Mouse (Mus musculus) intestine, postnatal 0 days (tissue): Measurements from ENCODE around the gene Stx6. TPM values are rescaled to one million over a fixed set of nuclear protein-coding genes. Genes with fewer than 3 reads are reported as not detected.

Source experiments
- ATAC-seq: fragments of 200-750 bp; cut with Nextera tagmentation; 2 replicates; pipeline ENCODE4 v1.8.0; 2017; ENCODE audit warnings: mild to moderate bottlenecking, moderate TSS enrichment, moderate library complexity
- H3K27ac ChIP-seq: fragments of 300-500 bp; sonication (generic); 2 replicates; pipeline ENCODE4 v1.5.1; 2014; ENCODE audit warnings: mild to moderate bottlenecking, low read depth, low read length, moderate library complexity
- H3K27me3 ChIP-seq: fragments of 300-500 bp; sonication (generic); replicated peaks from 2 replicates; pipeline ENCODE4 v1.6.1; 2014; ENCODE audit warnings: low read length, mixed read lengths; ENCODE audit not compliant: control insufficient read depth, insufficient read depth
- H3K36me3 ChIP-seq: fragments of 300-500 bp; sonication (generic); 2 replicates; pipeline ENCODE4 v1.6.1; 2014; ENCODE audit warnings: mild to moderate bottlenecking, moderate library complexity; ENCODE audit not compliant: control insufficient read depth, insufficient read depth
- H3K4me1 ChIP-seq: fragments of 300-500 bp; sonication (generic); replicated peaks from 2 replicates; pipeline ENCODE4 v1.6.1; 2014; ENCODE audit warnings: antibody characterized with exemption, low read length, mixed read lengths; ENCODE audit not compliant: control insufficient read depth, insufficient read depth
- H3K4me2 ChIP-seq: fragments of 300-500 bp; sonication (generic); replicated peaks from 2 replicates; pipeline ENCODE4 v1.6.1; 2014; ENCODE audit warnings: low read depth, mild to moderate bottlenecking, moderate library complexity
- H3K4me3 ChIP-seq: fragments of 300-500 bp; sonication (generic); 2 replicates; pipeline ENCODE4 v1.5.1; 2014; ENCODE audit warnings: low read depth, low read length
- H3K9ac ChIP-seq: fragments of 300-500 bp; sonication (generic); 2 replicates; pipeline ENCODE4 v1.6.1; 2014; ENCODE audit warnings: mild to moderate bottlenecking, low read depth, low read length
- H3K9me3 ChIP-seq: fragments of 300-500 bp; sonication (generic); 2 replicates; pipeline ENCODE4 v1.6.1; 2016; ENCODE audit warnings: mixed run types; ENCODE audit not compliant: control insufficient read depth
- CTCF ChIP-seq: sonication (generic); IDR thresholded peaks from 2 replicates; pipeline ENCODE4 v1.5.1; 2016; ENCODE audit warnings: low read depth, mild to moderate bottlenecking, control low read depth, antibody characterized with exemption, moderate library complexity
- WGBS: fragments of 180-500 bp; shearing (Covaris S2); extraction: QIAGEN DNeasy Blood & Tissue Kit; methylation state at CpG from one replicate; pipeline ENCODE4 v1.1.7; 2014; 5-methylcytosine and 5-hydroxymethylcytosine counted together
- polyA plus RNA-seq: library from polyadenylated mRNA; unstranded; fragments of >200 nt; fragmentation: Nextera tagmentation; extraction: Ambion mirVana; gene quantifications from 2 replicates; pipeline ENCODE4 v1.2.1, GENCODE M21; 2015

The Stx6 gene
- polyA plus RNA-seq, 1 experiment from 2014 or later, result 25.2 TPM

- Histone ChIP-seq H3K36me3 (peaks cover 19% of the 10 kb centered on the region), H3K9ac (no peak overlapping the region), H3K4me2 (no peak overlapping the region), H3K27ac (no peak overlapping the region), H3K9me3 (no peaks in the 10 kb centered on the region), H3K27me3 (no peaks in the 10 kb centered on the region), H3K4me1 (no peaks in the 10 kb centered on the region), H3K4me3 (no peak overlapping the region)
- TF ChIP-seq CTCF, result no peak
- WGBS, result 80% methylated on average over 1 of the region's 1 CpGs
- no peak for ATAC-seq
These were observed 15.9 kb downstream of the Stx6 start for GRCm38 (mm10) chr1:155174424-155174823.

- WGBS, result 85% methylated on average over 2 of the region's 2 CpGs
- no peak for TF ChIP-seq CTCF
- Histone ChIP-seq H3K4me3 (no peak overlapping the region), H3K36me3 (peaks cover 29% of the 10 kb centered on the region), H3K4me2 (no peak overlapping the region), H3K27ac (no peak overlapping the region), H3K4me1 (no peaks in the 10 kb centered on the region), H3K9ac (no peak overlapping the region), H3K27me3 (no peaks in the 10 kb centered on the region), H3K9me3 (no peaks in the 10 kb centered on the region)
- no peak for ATAC-seq
These were observed 19.8 kb downstream of the Stx6 start for GRCm38 (mm10) chr1:155178192-155178924.

- Histone ChIP-seq H3K9ac (no peak overlapping the region), H3K9me3 (no peaks in the 10 kb centered on the region), H3K4me2 (no peak overlapping the region), H3K36me3 (peaks cover 19% of the 10 kb centered on the region), H3K27ac (no peak overlapping the region), H3K4me3 (no peak overlapping the region), H3K27me3 (no peaks in the 10 kb centered on the region), H3K4me1 (no peaks in the 10 kb centered on the region)
- no peak for ATAC-seq
- 73% methylated on average over 3 of the region's 3 CpGs for WGBS
- TF ChIP-seq CTCF, result no peak
These were observed 25.7 kb downstream of the Stx6 start for GRCm38 (mm10) chr1:155184191-155184590.

GRCm38 (mm10) chr1:155188656-155189055 is 30.1 kb downstream of the Stx6 start:
- H3K9ac ChIP-seq, result no peak overlapping the region
- no peak overlapping the region for H3K4me2 ChIP-seq
- no peaks in the 10 kb centered on the region for H3K4me1 ChIP-seq
- WGBS, result 92% methylated on average over 4 of the region's 4 CpGs
- no peak for TF ChIP-seq CTCF
- ATAC-seq, result no peak
- no peaks in the 10 kb centered on the region for H3K27me3 ChIP-seq
- H3K27ac ChIP-seq, result no peak overlapping the region
- H3K36me3 ChIP-seq, result peaks cover 26% of the 10 kb centered on the region
- H3K9me3 ChIP-seq, result no peaks in the 10 kb centered on the region
- no peak overlapping the region for H3K4me3 ChIP-seq

GRCm38 (mm10) chr1:155191219-155191618 is 32.7 kb downstream of the Stx6 start:
- no peak for ATAC-seq
- peaks cover 26% of the 10 kb centered on the region for H3K36me3 ChIP-seq
- 87% methylated on average over 8 of the region's 8 CpGs for WGBS
- H3K27me3 ChIP-seq, result no peaks in the 10 kb centered on the region
- no peak for TF ChIP-seq CTCF
- H3K27ac ChIP-seq, result no peak overlapping the region
- H3K4me1 ChIP-seq, result no peaks in the 10 kb centered on the region
- H3K4me3 ChIP-seq, result no peak overlapping the region
- no peak overlapping the region for H3K4me2 ChIP-seq
- no peak overlapping the region for H3K9ac ChIP-seq
- H3K9me3 ChIP-seq, result no peaks in the 10 kb centered on the region

- no peak overlapping the region for H3K4me3 ChIP-seq
- no peak overlapping the region for H3K4me2 ChIP-seq
- H3K9me3 ChIP-seq, result no peaks in the 10 kb centered on the region
- H3K27ac ChIP-seq, result no peak overlapping the region
- 73% methylated on average over 2 of the region's 2 CpGs for WGBS
- no peaks in the 10 kb centered on the region for H3K27me3 ChIP-seq
- ATAC-seq, result no peak
- no peaks in the 10 kb centered on the region for H3K4me1 ChIP-seq
- peaks cover 26% of the 10 kb centered on the region for H3K36me3 ChIP-seq
- no peak for TF ChIP-seq CTCF
- no peak overlapping the region for H3K9ac ChIP-seq
These were observed 33.2 kb downstream of the Stx6 start for GRCm38 (mm10) chr1:155191671-155192070.
